Mouse (Mus musculus) limb, embryonic 12.5 days (tissue): ENCODE data around the gene Msrb1. TPM values are rescaled to one million over a fixed set of nuclear protein-coding genes. Genes with fewer than 3 reads are reported as not detected.

Experiments used
- ATAC-seq: fragments of 200-750 bp; cut with Nextera tagmentation; 2 replicates; pipeline ENCODE4 v1.8.0; 2017; ENCODE audit warnings: low read depth, moderate TSS enrichment; ENCODE audit not compliant: insufficient number of reproducible peaks, insufficient read depth, low FRiP score, low TSS enrichment
- H3K27ac ChIP-seq: fragments of 300-500 bp; sonication (generic); 2 replicates; pipeline ENCODE4 v1.5.1; 2016; ENCODE audit warnings: mild to moderate bottlenecking, moderate library complexity
- H3K27me3 ChIP-seq: fragments of 300-500 bp; sonication (generic); 2 replicates; pipeline ENCODE4 v1.6.1; 2016; ENCODE audit warnings: mild to moderate bottlenecking, moderate library complexity
- H3K36me3 ChIP-seq: fragments of 300-500 bp; sonication (generic); 2 replicates; pipeline ENCODE4 v1.6.1; 2016; ENCODE audit warnings: mild to moderate bottlenecking, moderate library complexity
- H3K4me1 ChIP-seq: fragments of 300-500 bp; sonication (generic); replicated peaks from 2 replicates; pipeline ENCODE4 v1.6.1; 2016
- H3K4me2 ChIP-seq: fragments of 300-500 bp; sonication (generic); 2 replicates; pipeline ENCODE4 v1.6.1; 2016; ENCODE audit warnings: mild to moderate bottlenecking, moderate library complexity
- H3K4me3 ChIP-seq: fragments of 300-500 bp; sonication (generic); replicated peaks from 2 replicates; pipeline ENCODE4 v1.5.1; 2016; ENCODE audit warnings: mild to moderate bottlenecking
- H3K9ac ChIP-seq: fragments of 300-500 bp; sonication (generic); replicated peaks from 2 replicates; pipeline ENCODE4 v1.6.1; 2016; ENCODE audit warnings: mild to moderate bottlenecking, moderate library complexity
- H3K9me3 ChIP-seq: fragments of 300-500 bp; sonication (generic); 2 replicates; pipeline ENCODE4 v1.6.1; 2016; ENCODE audit warnings: mild to moderate bottlenecking, moderate library complexity
- WGBS: fragments of 180-500 bp; shearing (Covaris S2); methylation state at CpG from one replicate; pipeline ENCODE4 v1.1.7; 2016; 5-methylcytosine and 5-hydroxymethylcytosine counted together
- polyA plus RNA-seq: library from polyadenylated mRNA; unstranded; fragments of >200 nt; fragmentation: Nextera tagmentation; extraction: Ambion mirVana; gene quantifications from 2 replicates; pipeline ENCODE4 v1.2.1, GENCODE M21; 2016

The Msrb1 gene
- polyA plus RNA-seq, 1 experiment from 2014 or later: 22.7 TPM

GRCm38 (mm10) chr17:24730787-24731186 is 5.7 kb upstream of the Msrb1 start:
- no peaks in the 10 kb centered on the region for H3K4me1 ChIP-seq
- H3K9me3 ChIP-seq: no peaks in the 10 kb centered on the region
- no peak overlapping the region for H3K4me3 ChIP-seq
- peaks cover 14% of the 10 kb centered on the region; the same call in 1 of the 2 replicates for H3K27me3 ChIP-seq
- no peaks in the 10 kb centered on the region for H3K36me3 ChIP-seq
- no peak overlapping the region for H3K4me2 ChIP-seq
- H3K27ac ChIP-seq: no peak overlapping the region
- 81% methylated on average over 14 of the region's 14 CpGs for WGBS
- ATAC-seq: no peak
- no peak overlapping the region for H3K9ac ChIP-seq

- peaks cover 6% of the 10 kb centered on the region for H3K4me1 ChIP-seq
- WGBS: 79% methylated on average over 12 of the region's 12 CpGs
- H3K4me2 ChIP-seq: no peak overlapping the region
- no peak overlapping the region for H3K4me3 ChIP-seq
- peaks cover 14% of the 10 kb centered on the region; the same call in 1 of the 2 replicates for H3K27me3 ChIP-seq
- H3K9me3 ChIP-seq: no peaks in the 10 kb centered on the region
- H3K9ac ChIP-seq: no peak overlapping the region
- no peak overlapping the region for H3K27ac ChIP-seq
- H3K36me3 ChIP-seq: no peaks in the 10 kb centered on the region
- ATAC-seq: no peak
These were observed 4.1 kb upstream of the Msrb1 start for GRCm38 (mm10) chr17:24732233-24732935.

- peaks cover 13% of the 10 kb centered on the region; the same call in 1 of the 2 replicates for H3K27me3 ChIP-seq
- no peaks in the 10 kb centered on the region for H3K9me3 ChIP-seq
- WGBS: 90% methylated on average over 21 of the region's 21 CpGs
- H3K4me2 ChIP-seq: no peak overlapping the region
- H3K4me1 ChIP-seq: peaks cover 10% of the 10 kb centered on the region
- no peak overlapping the region for H3K27ac ChIP-seq
- H3K4me3 ChIP-seq: no peak overlapping the region
- ATAC-seq: no peak
- H3K9ac ChIP-seq: peak overlapping the region; percentile 34; the same call in 1 of the 2 replicates
- no peaks in the 10 kb centered on the region for H3K36me3 ChIP-seq
These were observed 2.9 kb upstream of the Msrb1 start for GRCm38 (mm10) chr17:24733434-24734050.

GRCm38 (mm10) chr17:24734513-24734912 is 1.9 kb upstream of the Msrb1 start:
- no peak for ATAC-seq
- no peak overlapping the region for H3K4me2 ChIP-seq
- peaks cover 10% of the 10 kb centered on the region for H3K4me1 ChIP-seq
- H3K9ac ChIP-seq: no peak overlapping the region
- H3K4me3 ChIP-seq: no peak overlapping the region
- H3K9me3 ChIP-seq: no peaks in the 10 kb centered on the region
- H3K27me3 ChIP-seq: 0 out of 2 replicates have a peak, but pooled peaks cover 11% of the 10 kb centered on the region
- 0 out of 2 replicates have a peak, but pooled peaks cover 1% of the 10 kb centered on the region for H3K36me3 ChIP-seq
- 76% methylated on average over 1 of the region's 1 CpGs for WGBS
- H3K27ac ChIP-seq: no peak overlapping the region

GRCm38 (mm10) chr17:24735446-24735845 is 996 bp upstream of the Msrb1 start:
- H3K27me3 ChIP-seq: 0 out of 2 replicates have a peak, but pooled peaks cover 11% of the 10 kb centered on the region
- 90% methylated on average over 7 of the region's 7 CpGs for WGBS
- no peak overlapping the region for H3K4me3 ChIP-seq
- H3K27ac ChIP-seq: no peak overlapping the region
- no peak for ATAC-seq
- H3K36me3 ChIP-seq: peaks cover 10% of the 10 kb centered on the region; the same call in 1 of the 2 replicates
- no peaks in the 10 kb centered on the region for H3K9me3 ChIP-seq
- H3K4me2 ChIP-seq: no peak overlapping the region
- H3K4me1 ChIP-seq: peaks cover 10% of the 10 kb centered on the region
- no peak overlapping the region for H3K9ac ChIP-seq

GRCm38 (mm10) chr17:24737135-24737810 is 831 bp downstream of the Msrb1 start:
- Histone ChIP-seq H3K4me3 (peak overlapping the region; percentile 64), H3K27me3 (0 out of 2 replicates have a peak, but pooled peaks cover 3% of the 10 kb centered on the region), H3K36me3 (peaks cover 23% of the 10 kb centered on the region; the same call in 1 of the 2 replicates), H3K27ac (no peak overlapping the region), H3K9me3 (no peaks in the 10 kb centered on the region), H3K4me2 (peak overlapping the region; percentile 91), H3K4me1 (peaks cover 10% of the 10 kb centered on the region), H3K9ac (peak overlapping the region; percentile 73; the same call in 1 of the 2 replicates)
- no peak for ATAC-seq
- 26% methylated on average over 8 of the region's 8 CpGs for WGBS

- Histone ChIP-seq H3K4me2 (no peak overlapping the region), H3K9ac (no peak overlapping the region), H3K36me3 (peaks cover 29% of the 10 kb centered on the region; the same call in 1 of the 2 replicates), H3K4me3 (no peak overlapping the region), H3K4me1 (peaks cover 10% of the 10 kb centered on the region), H3K9me3 (no peaks in the 10 kb centered on the region), H3K27me3 (no peaks in the 10 kb centered on the region), H3K27ac (no peak overlapping the region)
- 87% methylated on average over 4 of the region's 4 CpGs for WGBS
- no peak for ATAC-seq
These were observed 1.8 kb downstream of the Msrb1 start for GRCm38 (mm10) chr17:24738238-24738637.

- WGBS: 86% methylated on average over 8 of the region's 8 CpGs
- Histone ChIP-seq H3K4me3 (no peak overlapping the region), H3K9ac (no peak overlapping the region), H3K27ac (no peak overlapping the region), H3K4me1 (peaks cover 10% of the 10 kb centered on the region), H3K4me2 (no peak overlapping the region), H3K36me3 (peaks cover 29% of the 10 kb centered on the region; the same call in 1 of the 2 replicates), H3K9me3 (no peaks in the 10 kb centered on the region), H3K27me3 (no peaks in the 10 kb centered on the region)
- no peak for ATAC-seq
These were observed 3.5 kb downstream of the Msrb1 start for GRCm38 (mm10) chr17:24739926-24740325.

- Histone ChIP-seq H3K9ac (no peak overlapping the region), H3K36me3 (peaks cover 29% of the 10 kb centered on the region; the same call in 1 of the 2 replicates), H3K4me1 (peaks cover 12% of the 10 kb centered on the region), H3K27ac (no peak overlapping the region), H3K9me3 (no peaks in the 10 kb centered on the region), H3K27me3 (0 out of 2 replicates have a peak, but pooled peaks cover 4% of the 10 kb centered on the region), H3K4me2 (no peak overlapping the region), H3K4me3 (no peak overlapping the region)
- 90% methylated on average over 8 of the region's 8 CpGs for WGBS
- no peak for ATAC-seq
These were observed 5.9 kb downstream of the Msrb1 start for GRCm38 (mm10) chr17:24742307-24742706.

GRCm38 (mm10) chr17:24743896-24744295 is 7.5 kb downstream of the Msrb1 start:
- Histone ChIP-seq H3K36me3 (peaks cover 29% of the 10 kb centered on the region; the same call in 1 of the 2 replicates), H3K4me2 (no peak overlapping the region), H3K27ac (no peak overlapping the region), H3K27me3 (0 out of 2 replicates have a peak, but pooled peaks cover 4% of the 10 kb centered on the region), H3K9ac (no peak overlapping the region), H3K4me3 (no peak overlapping the region), H3K4me1 (peaks cover 11% of the 10 kb centered on the region; the same call in 1 of the 2 replicates), H3K9me3 (no peaks in the 10 kb centered on the region)
- 75% methylated on average over 5 of the region's 5 CpGs for WGBS
- no peak for ATAC-seq

GRCm38 (mm10) chr17:24744381-24744780 is 7.9 kb downstream of the Msrb1 start:
- Histone ChIP-seq H3K4me2 (no peak overlapping the region), H3K9me3 (no peaks in the 10 kb centered on the region), H3K4me1 (peaks cover 11% of the 10 kb centered on the region; the same call in 1 of the 2 replicates), H3K36me3 (peaks cover 29% of the 10 kb centered on the region; the same call in 1 of the 2 replicates), H3K4me3 (no peak overlapping the region), H3K27ac (no peak overlapping the region), H3K9ac (no peak overlapping the region), H3K27me3 (0 out of 2 replicates have a peak, but pooled peaks cover 4% of the 10 kb centered on the region)
- WGBS: 72% methylated on average over 3 of the region's 3 CpGs
- no peak for ATAC-seq
